Mouse (Mus musculus) c-Kit-positive CD71-positive TER-119-positive erythroid progenitor cells, embryonic 14.5 days (primary cell): ENCODE measurements around the gene Pabpc4.
"Not testable (repeated sequence)": the region's sequence is repeated elsewhere in the genome, so short reads cannot be mapped to it uniquely, and the experiment has no call there.

Experiments used
- DNase-seq: peaks from one replicate; pipeline ENCODE4 v3.0.0-alpha.2; 2013; ENCODE audit warnings: low spot score

The Pabpc4 gene

GRCm38 (mm10) chr4:123297195-123297960, 35.2 kb downstream of the Pabpc4 start:
- DNase-seq, result no peak

DNA sequence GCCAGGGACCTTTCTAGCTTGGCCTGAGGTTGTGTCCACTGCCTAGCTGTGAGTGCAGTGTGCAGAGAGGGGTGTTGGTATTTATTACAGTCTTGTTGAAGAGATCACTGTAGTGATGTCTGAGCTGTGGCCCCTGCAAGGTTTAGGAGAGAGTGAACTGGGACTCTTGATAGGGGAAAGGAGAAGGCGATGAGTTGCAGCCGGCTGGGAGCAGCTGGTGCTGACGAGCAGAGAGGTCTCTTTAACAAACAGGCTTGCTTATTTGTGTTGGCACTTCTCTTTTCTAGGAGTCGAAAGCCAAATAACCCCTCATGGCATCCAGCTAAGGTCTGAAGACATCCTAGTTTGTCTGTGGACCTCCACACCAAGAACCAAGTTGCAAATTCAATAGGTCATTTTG, 36.1 kb downstream of the Pabpc4 start:
- DNase-seq, result no peak

GRCm38 (mm10) chr4:123298980-123299670, 37.0 kb downstream of the Pabpc4 start:
- DNase-seq, result no peak

DNA sequence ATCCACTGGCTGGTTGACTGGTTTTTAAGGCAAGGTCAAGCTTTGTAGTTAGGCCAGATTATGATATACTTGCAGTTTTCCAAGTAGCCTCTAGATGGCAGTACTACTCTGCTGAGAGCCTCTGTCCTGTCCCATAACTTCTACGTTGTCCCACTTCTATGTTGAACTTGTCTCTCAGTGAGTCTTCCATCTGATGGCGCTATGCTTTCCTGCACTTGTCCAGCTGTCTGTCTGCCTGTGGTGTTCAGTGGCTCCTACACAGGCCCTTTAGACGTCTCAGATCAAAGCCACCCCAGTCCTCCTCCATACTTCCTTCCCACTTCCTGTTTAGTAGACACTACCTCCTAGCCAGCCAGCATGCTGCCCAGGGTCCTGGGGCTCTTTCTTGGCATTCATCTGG, 43.6 kb downstream of the Pabpc4 start:
- peak; percentile 57 for DNase-seq

DNA sequence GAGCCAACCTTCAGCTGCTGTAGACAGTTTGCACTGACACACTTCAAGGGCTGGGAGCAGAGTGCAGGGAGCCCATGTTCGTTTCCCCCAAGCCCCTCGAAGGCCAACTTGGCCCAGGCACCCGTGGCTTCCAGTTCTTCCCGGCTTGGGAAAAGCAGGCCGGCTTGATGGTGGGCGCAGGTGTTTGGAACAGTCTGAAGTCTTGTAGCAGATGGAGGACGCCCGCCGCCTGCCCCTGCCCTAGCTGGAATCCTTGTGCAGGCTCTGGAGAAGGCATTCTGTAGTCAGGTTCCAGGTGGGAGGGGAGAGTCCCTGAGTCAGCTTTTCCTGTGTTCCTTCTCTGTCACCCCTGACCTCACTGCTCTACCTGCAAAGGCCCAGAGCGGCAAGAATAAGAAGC, 44.8 kb downstream of the Pabpc4 start:
- no peak for DNase-seq

- DNase-seq, result no peak
Measured at GRCm38 (mm10) chr4:123308292-123308691, 46.1 kb downstream of the Pabpc4 start.

GRCm38 (mm10) chr4:123311845-123312244, 49.7 kb downstream of the Pabpc4 start:
- DNase-seq, result no peak

- DNase-seq, result no peak
Measured at GRCm38 (mm10) chr4:123313010-123313409, 50.9 kb downstream of the Pabpc4 start.

GRCm38 (mm10) chr4:123314497-123314896, 52.3 kb downstream of the Pabpc4 start:
- no peak for DNase-seq

DNA sequence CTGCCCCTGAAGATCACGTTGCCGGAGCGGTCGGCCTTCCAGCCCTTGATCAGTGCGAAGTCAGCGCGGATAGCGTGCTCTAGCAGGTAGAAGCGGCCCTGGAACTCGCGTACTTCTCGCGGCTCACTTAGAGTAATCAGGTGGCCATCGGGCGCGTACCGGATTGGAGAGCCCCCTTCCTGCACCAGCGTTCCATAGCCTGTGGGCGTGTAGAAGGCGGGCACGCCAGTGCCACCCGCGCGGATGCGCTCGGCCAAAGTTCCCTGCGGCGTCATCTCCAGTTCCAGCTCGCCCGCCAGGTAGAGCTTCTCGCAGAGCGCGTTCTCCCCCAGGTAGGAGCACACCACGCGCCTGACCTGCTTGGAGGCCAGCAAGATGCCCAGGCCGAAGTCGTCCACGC, 60.8 kb downstream of the Pabpc4 start:
- DNase-seq, result not testable (repeated sequence)

DNA sequence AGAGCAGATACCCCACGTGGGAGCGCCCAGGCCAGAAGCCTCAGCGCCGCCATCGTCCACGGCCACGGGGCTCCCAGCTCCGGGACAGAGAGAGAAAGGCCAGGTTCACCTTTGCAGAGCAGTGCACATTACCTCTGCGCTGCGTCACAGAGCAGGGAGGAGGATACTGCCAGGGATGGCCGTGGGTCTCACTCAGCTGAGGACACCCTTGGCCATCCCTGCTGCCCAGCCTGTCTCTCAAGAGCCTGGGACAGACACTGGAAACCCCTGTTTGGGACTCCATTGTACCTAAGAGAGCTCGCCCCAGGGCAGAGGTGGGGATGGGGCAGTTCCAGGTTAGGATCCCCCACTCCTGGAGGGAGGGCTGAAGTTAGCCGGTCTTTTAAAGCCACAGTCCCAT, 61.4 kb downstream of the Pabpc4 start, which contains the start of gene Oxct2a:
Oxct2a (minus strand) TSS at position 101 of the 400 bp plus-strand sequence.
- no peak for DNase-seq

GRCm38 (mm10) chr4:123326087-123326486, 63.9 kb downstream of the Pabpc4 start:
- no peak for DNase-seq

DNA sequence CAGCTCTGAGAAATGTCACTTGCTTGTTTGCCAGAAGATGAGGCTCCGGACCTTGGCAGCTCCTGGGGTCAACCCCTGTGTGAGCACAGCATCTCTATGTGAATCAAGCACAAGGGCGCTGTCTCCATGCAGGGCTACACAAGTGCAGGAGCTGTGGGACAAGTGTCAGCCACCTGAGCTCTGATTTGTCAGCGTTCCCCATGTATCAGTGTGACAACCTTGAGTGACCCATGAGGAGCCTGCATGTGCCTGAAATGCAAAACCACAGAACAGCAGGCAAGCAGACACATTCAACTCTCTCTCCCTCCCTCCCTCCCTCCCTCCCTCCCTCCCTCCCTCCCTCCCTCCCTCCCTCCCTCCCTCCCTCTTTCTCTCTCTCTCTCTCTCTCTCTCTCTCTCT, 65.5 kb downstream of the Pabpc4 start:
- no peak for DNase-seq

GRCm38 (mm10) chr4:123328946-123329345, 66.8 kb downstream of the Pabpc4 start:
- DNase-seq, result no peak

DNA sequence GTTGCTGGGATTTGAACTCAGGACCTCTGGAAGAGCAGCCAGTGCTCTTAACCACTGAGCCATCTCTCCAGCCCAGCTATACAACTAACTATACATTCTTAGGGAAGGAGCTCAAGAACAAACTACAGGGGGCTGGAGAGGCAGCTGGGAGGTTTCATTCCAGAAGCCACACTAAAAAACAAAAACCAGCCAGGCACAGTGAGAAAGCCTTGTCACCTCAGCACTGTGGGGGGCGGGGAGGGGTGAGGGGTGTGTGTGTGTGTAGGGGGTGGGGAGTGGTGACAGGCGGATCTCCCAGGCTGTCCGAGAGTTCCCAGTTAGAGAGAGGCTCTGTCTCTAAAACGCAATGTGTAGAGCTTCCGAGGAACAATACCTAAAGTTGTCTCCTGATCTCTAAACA, 69.2 kb downstream of the Pabpc4 start:
- DNase-seq, result no peak

DNA sequence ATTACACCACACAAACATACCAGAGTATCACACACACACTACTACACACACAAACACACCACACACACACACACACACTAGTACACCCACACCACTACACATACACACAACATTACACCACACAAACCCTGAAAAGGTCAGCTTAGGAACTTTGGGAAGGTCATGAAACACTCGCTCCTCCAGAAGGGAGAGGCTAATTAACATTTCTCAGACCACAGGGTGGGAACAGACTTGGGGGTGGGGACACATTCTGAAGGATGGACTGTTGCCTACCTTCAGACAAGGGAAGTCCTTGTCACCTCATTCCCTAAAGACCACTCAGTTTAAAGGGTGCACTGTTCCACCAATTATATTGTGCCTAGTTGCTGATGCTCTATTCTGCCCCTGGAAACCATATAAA, 69.8 kb downstream of the Pabpc4 start:
- DNase-seq, result not testable (repeated sequence)

GRCm38 (mm10) chr4:123333151-123333550, 71.0 kb downstream of the Pabpc4 start:
- no peak for DNase-seq

- DNase-seq, result no peak
Measured at GRCm38 (mm10) chr4:123334177-123334576, 72.0 kb downstream of the Pabpc4 start.

DNA sequence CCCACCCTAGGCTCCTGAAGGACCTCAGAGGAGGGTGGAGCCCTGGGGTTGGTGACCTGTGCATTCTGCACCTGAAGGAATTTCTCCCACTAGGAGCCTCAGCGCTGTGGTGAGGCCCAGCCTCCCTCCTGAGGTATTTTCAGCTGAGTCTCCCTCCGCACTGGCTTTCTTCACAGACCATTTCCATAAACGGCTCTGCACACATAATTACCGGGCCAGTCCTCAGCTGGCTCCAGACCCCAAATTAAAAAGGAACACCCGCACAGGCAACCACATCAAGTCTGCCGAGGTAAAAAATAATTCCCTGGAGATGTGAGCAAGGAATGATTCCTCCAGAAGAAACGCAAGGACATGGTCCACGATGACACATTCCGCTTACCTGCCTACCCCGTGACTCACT, 73.1 kb downstream of the Pabpc4 start:
- DNase-seq, result not testable (repeated sequence)

GRCm38 (mm10) chr4:123335796-123336585, 73.8 kb downstream of the Pabpc4 start:
- no peak for DNase-seq

DNA sequence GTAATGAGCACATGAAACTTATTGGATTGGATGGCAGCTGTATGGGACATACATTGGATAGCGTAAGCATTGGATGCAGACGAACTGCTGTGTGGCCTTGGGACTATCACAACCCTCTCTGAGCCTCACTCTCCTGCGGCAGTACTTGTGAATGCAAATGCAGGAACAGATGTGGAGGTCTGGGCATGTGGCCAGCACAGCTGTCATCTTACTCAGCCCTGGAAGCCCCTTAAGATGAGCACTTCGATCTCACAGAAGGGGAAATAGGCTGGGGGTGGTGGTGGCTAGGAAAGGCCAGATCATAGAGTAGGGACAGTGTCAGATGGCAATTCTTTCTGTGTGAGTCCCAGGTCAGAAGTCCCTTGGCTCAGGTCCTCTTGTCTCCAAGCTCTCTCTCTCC, 75.5 kb downstream of the Pabpc4 start:
- DNase-seq, result no peak

DNA sequence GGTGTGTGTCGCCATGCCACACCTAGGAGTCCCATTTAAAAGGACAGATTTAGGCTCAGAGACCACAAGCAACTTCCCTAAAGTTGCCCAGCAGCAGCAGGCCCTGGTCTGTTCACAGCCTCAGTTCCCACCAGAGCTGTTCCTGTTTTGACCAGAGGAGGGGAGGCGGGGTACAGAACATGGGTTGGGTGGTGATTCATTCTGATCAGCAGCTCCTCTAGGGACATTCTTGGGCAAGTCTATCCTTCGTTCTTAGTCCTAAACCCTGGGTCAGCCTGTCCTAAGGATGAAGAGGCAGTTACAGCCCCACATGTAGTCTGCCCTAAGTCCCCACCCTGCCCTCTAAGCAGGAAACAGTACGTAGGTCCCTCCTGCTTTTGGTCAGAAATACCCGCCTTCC, 78.1 kb downstream of the Pabpc4 start:
- DNase-seq, result no peak
